Mouse (Mus musculus): ENCODE measurements around the gene A230050P20Rik. TPM values are rescaled to one million over a fixed set of nuclear protein-coding genes. Genes with fewer than 3 reads are reported as not detected.

The A230050P20Rik gene
- polyA plus RNA-seq, 1 experiment: 82.8 TPM

- peak in 1 of 2 experiments; percentile 49 for DNase-seq (ENCODE audit: low read depth in 1 of 2, low spot score in 2 of 2)
- Histone ChIP-seq H3K4me3 (ENCODE audit: extremely low read depth, insufficient read depth, insufficient read length) (no peak overlapping the region), H3K4me1 (ENCODE audit: control insufficient read depth, insufficient read depth, insufficient read length) (no peaks in the 10 kb centered on the region), H3K27ac (ENCODE audit: insufficient read depth, low read length) (no peak overlapping the region), H3K27me3 (ENCODE audit: control insufficient read depth, insufficient read depth, low read length) (no peaks in the 10 kb centered on the region), H3K36me3 (ENCODE audit: control insufficient read depth, insufficient read depth, low read length) (peaks cover 39% of the 10 kb centered on the region)
- TF ChIP-seq CTCF (IDR thresholded peaks at IDR 0.05; ENCODE audit: extremely low read depth, insufficient read depth, insufficient read length, insufficient replicate concordance): no peak
- WGBS: 64% methylated on average over 29 of the region's 29 CpGs
Measured at GRCm38 (mm10) chr9:20889185-20890141, 21.0 kb downstream of the A230050P20Rik start.

GRCm38 (mm10) chr9:20890411-20890810, 22.0 kb downstream of the A230050P20Rik start:
- Histone ChIP-seq H3K27ac (ENCODE audit: insufficient read depth, low read length) (no peak overlapping the region), H3K36me3 (ENCODE audit: control insufficient read depth, insufficient read depth, low read length) (peaks cover 47% of the 10 kb centered on the region), H3K4me3 (ENCODE audit: extremely low read depth, insufficient read depth, insufficient read length) (no peak overlapping the region), H3K4me1 (ENCODE audit: control insufficient read depth, insufficient read depth, insufficient read length) (no peaks in the 10 kb centered on the region), H3K27me3 (ENCODE audit: control insufficient read depth, insufficient read depth, low read length) (no peaks in the 10 kb centered on the region)
- no peak for DNase-seq (ENCODE audit: low read depth in 1 of 2, low spot score in 2 of 2)
- TF ChIP-seq POLR2A (IDR thresholded peaks at IDR 0.05; ENCODE audit: low read depth, low read length) (no peak), CTCF (IDR thresholded peaks at IDR 0.05; ENCODE audit: extremely low read depth, insufficient read depth, insufficient read length, insufficient replicate concordance) (no peak)
- 96% methylated on average over 5 of the region's 5 CpGs for WGBS

- DNase-seq (ENCODE audit: low read depth in 1 of 2, low spot score in 2 of 2): no peak
- Histone ChIP-seq H3K27me3 (ENCODE audit: control insufficient read depth, insufficient read depth, low read length) (no peaks in the 10 kb centered on the region), H3K36me3 (ENCODE audit: control insufficient read depth, insufficient read depth, low read length) (peaks cover 55% of the 10 kb centered on the region), H3K27ac (ENCODE audit: insufficient read depth, low read length) (no peak overlapping the region), H3K4me3 (ENCODE audit: extremely low read depth, insufficient read depth, insufficient read length) (no peak overlapping the region), H3K4me1 (ENCODE audit: control insufficient read depth, insufficient read depth, insufficient read length) (no peaks in the 10 kb centered on the region)
- WGBS: 89% methylated on average over 26 of the region's 26 CpGs
- TF ChIP-seq CTCF (IDR thresholded peaks at IDR 0.05; ENCODE audit: extremely low read depth, insufficient read depth, insufficient read length, insufficient replicate concordance) (no peak), POLR2A (IDR thresholded peaks at IDR 0.05; ENCODE audit: low read depth, low read length) (no peak)
Measured at GRCm38 (mm10) chr9:20891339-20892103, 23.1 kb downstream of the A230050P20Rik start.

GRCm38 (mm10) chr9:20892104-20892653, 23.7 kb downstream of the A230050P20Rik start:
- TF ChIP-seq POLR2A (IDR thresholded peaks at IDR 0.05; ENCODE audit: low read depth, low read length) (no peak), CTCF (IDR thresholded peaks at IDR 0.05; ENCODE audit: extremely low read depth, insufficient read depth, insufficient read length, insufficient replicate concordance) (no peak)
- Histone ChIP-seq H3K36me3 (ENCODE audit: control insufficient read depth, insufficient read depth, low read length) (peaks cover 55% of the 10 kb centered on the region), H3K27me3 (ENCODE audit: control insufficient read depth, insufficient read depth, low read length) (no peaks in the 10 kb centered on the region), H3K4me3 (ENCODE audit: extremely low read depth, insufficient read depth, insufficient read length) (no peak overlapping the region), H3K27ac (ENCODE audit: insufficient read depth, low read length) (no peak overlapping the region), H3K4me1 (ENCODE audit: control insufficient read depth, insufficient read depth, insufficient read length) (no peaks in the 10 kb centered on the region)
- 84% methylated on average over 5 of the region's 5 CpGs for WGBS
- no peak for DNase-seq (ENCODE audit: low read depth in 1 of 2, low spot score in 2 of 2)

- TF ChIP-seq CTCF (IDR thresholded peaks at IDR 0.05; ENCODE audit: extremely low read depth, insufficient read depth, insufficient read length, insufficient replicate concordance) (no peak), POLR2A (IDR thresholded peaks at IDR 0.05; ENCODE audit: low read depth, low read length) (no peak)
- no peaks in the 10 kb centered on the region for H3K27me3 ChIP-seq (ENCODE audit: control insufficient read depth, insufficient read depth, low read length)
- H3K36me3 ChIP-seq (ENCODE audit: control insufficient read depth, insufficient read depth, low read length): peaks cover 55% of the 10 kb centered on the region
- H3K4me3 ChIP-seq (ENCODE audit: extremely low read depth, insufficient read depth, insufficient read length): no peak overlapping the region
- H3K27ac ChIP-seq (ENCODE audit: insufficient read depth, low read length): no peak overlapping the region
- WGBS: 81% methylated on average over 5 of the region's 5 CpGs
- peaks cover 5% of the 10 kb centered on the region; the same call in 1 of the 2 replicates for H3K4me1 ChIP-seq (ENCODE audit: control insufficient read depth, insufficient read depth, insufficient read length)
- DNase-seq (ENCODE audit: low read depth in 1 of 2, low spot score in 2 of 2): no peak
Measured at GRCm38 (mm10) chr9:20893069-20893468, 24.6 kb downstream of the A230050P20Rik start.

GRCm38 (mm10) chr9:20893590-20894343, 25.3 kb downstream of the A230050P20Rik start:
- H3K4me1 ChIP-seq (ENCODE audit: control insufficient read depth, insufficient read depth, insufficient read length): peaks cover 5% of the 10 kb centered on the region; the same call in 1 of the 2 replicates
- no peak for DNase-seq (ENCODE audit: low read depth in 1 of 2, low spot score in 2 of 2)
- 93% methylated on average over 13 of the region's 13 CpGs for WGBS
- H3K27ac ChIP-seq (ENCODE audit: insufficient read depth, low read length): no peak overlapping the region
- TF ChIP-seq POLR2A (IDR thresholded peaks at IDR 0.05; ENCODE audit: low read depth, low read length) (no peak), CTCF (IDR thresholded peaks at IDR 0.05; ENCODE audit: extremely low read depth, insufficient read depth, insufficient read length, insufficient replicate concordance) (no peak)
- no peak overlapping the region for H3K4me3 ChIP-seq (ENCODE audit: extremely low read depth, insufficient read depth, insufficient read length)
- no peaks in the 10 kb centered on the region for H3K27me3 ChIP-seq (ENCODE audit: control insufficient read depth, insufficient read depth, low read length)
- peaks cover 55% of the 10 kb centered on the region for H3K36me3 ChIP-seq (ENCODE audit: control insufficient read depth, insufficient read depth, low read length)
